Mouse (Mus musculus) limb, embryonic 15.5 days (tissue): ENCODE measurements around the gene 9330159F19Rik. TPM values are rescaled to one million over a fixed set of nuclear protein-coding genes. Genes with fewer than 3 reads are reported as not detected.

ENCODE experiments used
- ATAC-seq: fragments of 200-750 bp; cut with Nextera tagmentation; 2 replicates; pipeline ENCODE4 v1.8.0; 2017; ENCODE audit warnings: low read depth, moderate TSS enrichment; ENCODE audit not compliant: insufficient number of reproducible peaks, low FRiP score, low TSS enrichment
- H3K27ac ChIP-seq: fragments of 300-500 bp; sonication (generic); 2 replicates; pipeline ENCODE4 v1.5.1; 2015; ENCODE audit warnings: moderate library complexity, mild to moderate bottlenecking, inconsistent platforms
- H3K27me3 ChIP-seq: fragments of 300-500 bp; sonication (generic); 2 replicates; pipeline ENCODE4 v1.6.1; 2015; ENCODE audit warnings: inconsistent platforms
- H3K36me3 ChIP-seq: fragments of 300-500 bp; sonication (generic); 2 replicates; pipeline ENCODE4 v1.6.1; 2015; ENCODE audit warnings: inconsistent platforms
- H3K4me1 ChIP-seq: fragments of 300-500 bp; sonication (generic); 2 replicates; pipeline ENCODE4 v1.6.1; 2015; ENCODE audit warnings: inconsistent platforms
- H3K4me2 ChIP-seq: fragments of 300-500 bp; sonication (generic); 2 replicates; pipeline ENCODE4 v1.6.1; 2015; ENCODE audit warnings: mild to moderate bottlenecking, inconsistent platforms
- H3K4me3 ChIP-seq: fragments of 300-500 bp; sonication (generic); 2 replicates; pipeline ENCODE4 v1.5.1; 2015; ENCODE audit warnings: mild to moderate bottlenecking, inconsistent platforms
- H3K9ac ChIP-seq: fragments of 300-500 bp; sonication (generic); 2 replicates; pipeline ENCODE4 v1.6.1; 2015; ENCODE audit warnings: inconsistent platforms
- H3K9me3 ChIP-seq: fragments of 300-500 bp; sonication (generic); 2 replicates; pipeline ENCODE4 v1.6.1; 2016; ENCODE audit warnings: inconsistent platforms
- WGBS: fragments of 180-500 bp; shearing (Covaris S2); methylation state at CpG from one replicate; pipeline ENCODE4 v1.1.7; 2015; 5-methylcytosine and 5-hydroxymethylcytosine counted together
- polyA plus RNA-seq: library from polyadenylated mRNA; unstranded; fragments of >200 nt; fragmentation: Nextera tagmentation; extraction: Ambion mirVana; gene quantifications from 2 replicates; pipeline ENCODE4 v1.2.1, GENCODE M21; 2015

9330159F19Rik gene
- polyA plus RNA-seq: 1.4 and 2.0 TPM in 2 replicates

GRCm38 (mm10) chr10:29211453-29211852, at the start of gene 9330159F19Rik:
Gene 9330159F19Rik, plus strand, starts transcription at chr10:29211606.
- Histone ChIP-seq H3K9me3 (no peaks in the 10 kb centered on the region), H3K36me3 (no peaks in the 10 kb centered on the region), H3K4me3 (0 out of 2 replicates have a peak within 1 kb of the TSS, but pooled peaks have one; percentile 5), H3K9ac (no peak within 1 kb of the TSS), H3K27me3 (no peaks in the 10 kb centered on the region), H3K4me2 (no peak within 1 kb of the TSS), H3K4me1 (peaks cover 5% of the 10 kb centered on the region; the same call in 1 of the 2 replicates), H3K27ac (no peak within 1 kb of the TSS)
- 5% methylated on average over 4 of the region's 4 CpGs for WGBS
- no peak for ATAC-seq

GRCm38 (mm10) chr10:29161664-29162063, 49.7 kb upstream of the 9330159F19Rik start:
- 89% methylated on average over 2 of the region's 2 CpGs for WGBS
- Histone ChIP-seq H3K36me3 (no peaks in the 10 kb centered on the region), H3K4me3 (no peak overlapping the region), H3K9ac (no peak overlapping the region), H3K4me1 (no peaks in the 10 kb centered on the region), H3K27ac (no peak overlapping the region), H3K27me3 (no peaks in the 10 kb centered on the region), H3K9me3 (no peaks in the 10 kb centered on the region), H3K4me2 (no peak overlapping the region)
- ATAC-seq: no peak

GRCm38 (mm10) chr10:29173778-29174177, 37.6 kb upstream of the 9330159F19Rik start:
- Histone ChIP-seq H3K4me2 (no peak overlapping the region), H3K4me3 (no peak overlapping the region), H3K27ac (no peak overlapping the region), H3K4me1 (no peaks in the 10 kb centered on the region), H3K27me3 (no peaks in the 10 kb centered on the region), H3K36me3 (no peaks in the 10 kb centered on the region), H3K9me3 (no peaks in the 10 kb centered on the region), H3K9ac (no peak overlapping the region)
- WGBS: 81% methylated on average over 2 of the region's 2 CpGs
- no peak for ATAC-seq

GRCm38 (mm10) chr10:29175656-29176055, 35.8 kb upstream of the 9330159F19Rik start:
- H3K9me3 ChIP-seq: no peaks in the 10 kb centered on the region
- H3K4me3 ChIP-seq: no peak overlapping the region
- no peaks in the 10 kb centered on the region for H3K4me1 ChIP-seq
- H3K27ac ChIP-seq: no peak overlapping the region
- no peak overlapping the region for H3K4me2 ChIP-seq
- no peaks in the 10 kb centered on the region for H3K27me3 ChIP-seq
- ATAC-seq: no peak
- H3K9ac ChIP-seq: no peak overlapping the region
- no peaks in the 10 kb centered on the region for H3K36me3 ChIP-seq
- 61% methylated on average over 3 of the region's 3 CpGs for WGBS

GRCm38 (mm10) chr10:29176881-29177280, 34.5 kb upstream of the 9330159F19Rik start:
- ATAC-seq: no peak
- Histone ChIP-seq H3K36me3 (no peaks in the 10 kb centered on the region), H3K4me3 (no peak overlapping the region), H3K27me3 (no peaks in the 10 kb centered on the region), H3K27ac (no peak overlapping the region), H3K9ac (no peak overlapping the region), H3K9me3 (no peaks in the 10 kb centered on the region), H3K4me2 (no peak overlapping the region), H3K4me1 (no peaks in the 10 kb centered on the region)
- WGBS: 77% methylated on average over 4 of the region's 4 CpGs

- Histone ChIP-seq H3K36me3 (no peaks in the 10 kb centered on the region), H3K9ac (no peak overlapping the region), H3K4me3 (no peak overlapping the region), H3K9me3 (no peaks in the 10 kb centered on the region), H3K4me2 (no peak overlapping the region), H3K4me1 (no peaks in the 10 kb centered on the region), H3K27ac (no peak overlapping the region), H3K27me3 (no peaks in the 10 kb centered on the region)
- ATAC-seq: no peak
- 51% methylated on average over 2 of the region's 2 CpGs for WGBS
Observed at GRCm38 (mm10) chr10:29178003-29178402, 33.4 kb upstream of the 9330159F19Rik start.

GRCm38 (mm10) chr10:29180210-29180609, 31.2 kb upstream of the 9330159F19Rik start:
- 84% methylated on average over 3 of the region's 3 CpGs for WGBS
- no peak overlapping the region for H3K27ac ChIP-seq

GRCm38 (mm10) chr10:29181046-29181445, 30.4 kb upstream of the 9330159F19Rik start:
- Histone ChIP-seq H3K4me3 (no peak overlapping the region), H3K4me1 (no peaks in the 10 kb centered on the region), H3K36me3 (no peaks in the 10 kb centered on the region), H3K4me2 (no peak overlapping the region), H3K27ac (no peak overlapping the region), H3K27me3 (no peaks in the 10 kb centered on the region), H3K9ac (no peak overlapping the region), H3K9me3 (no peaks in the 10 kb centered on the region)
- WGBS: 90% methylated on average over 2 of the region's 2 CpGs
- ATAC-seq: no peak

More at GRCm38 (mm10) chr10:29180210-29180609, 31.2 kb upstream of the 9330159F19Rik start:
- no peaks in the 10 kb centered on the region for H3K36me3 ChIP-seq
- H3K27me3 ChIP-seq: no peaks in the 10 kb centered on the region
- H3K4me1 ChIP-seq: no peaks in the 10 kb centered on the region
- H3K9ac ChIP-seq: no peak overlapping the region
- H3K4me2 ChIP-seq: no peak overlapping the region
- no peak overlapping the region for H3K4me3 ChIP-seq
- no peaks in the 10 kb centered on the region for H3K9me3 ChIP-seq
- ATAC-seq: no peak

GRCm38 (mm10) chr10:29193769-29194168, 17.6 kb upstream of the 9330159F19Rik start:
- no peak for ATAC-seq
- Histone ChIP-seq H3K9ac (no peak overlapping the region), H3K36me3 (no peaks in the 10 kb centered on the region), H3K9me3 (no peaks in the 10 kb centered on the region; the same call in 1 of the 2 replicates), H3K4me3 (no peak overlapping the region), H3K4me2 (no peak overlapping the region), H3K27ac (no peak overlapping the region), H3K4me1 (no peaks in the 10 kb centered on the region), H3K27me3 (no peaks in the 10 kb centered on the region)

GRCm38 (mm10) chr10:29196811-29197210, 14.6 kb upstream of the 9330159F19Rik start:
- ATAC-seq: no peak
- Histone ChIP-seq H3K27me3 (no peaks in the 10 kb centered on the region), H3K4me2 (no peak overlapping the region), H3K4me3 (no peak overlapping the region), H3K9me3 (no peaks in the 10 kb centered on the region; the same call in 1 of the 2 replicates), H3K36me3 (no peaks in the 10 kb centered on the region), H3K27ac (no peak overlapping the region), H3K4me1 (no peaks in the 10 kb centered on the region), H3K9ac (no peak overlapping the region)
- 96% methylated on average over 33 of the region's 33 CpGs for WGBS

GRCm38 (mm10) chr10:29198642-29199041, 12.8 kb upstream of the 9330159F19Rik start, which contains the start of gene Gm49353:
Gene Gm49353, plus strand, starts transcription at chr10:29198954.
- H3K27ac ChIP-seq: no peak within 1 kb of the TSS
- H3K27me3 ChIP-seq: no peaks in the 10 kb centered on the region
- no peaks in the 10 kb centered on the region for H3K4me1 ChIP-seq
- no peak within 1 kb of the TSS for H3K9ac ChIP-seq
- no peak within 1 kb of the TSS for H3K4me3 ChIP-seq
- no peak within 1 kb of the TSS for H3K4me2 ChIP-seq
- no peaks in the 10 kb centered on the region for H3K36me3 ChIP-seq
- ATAC-seq: no peak
- WGBS: 82% methylated on average over 7 of the region's 7 CpGs
- no peaks in the 10 kb centered on the region; the same call in 1 of the 2 replicates for H3K9me3 ChIP-seq

- no peak overlapping the region for H3K27ac ChIP-seq
- H3K4me2 ChIP-seq: no peak overlapping the region
- no peaks in the 10 kb centered on the region for H3K4me1 ChIP-seq
- no peaks in the 10 kb centered on the region for H3K36me3 ChIP-seq
- H3K9ac ChIP-seq: no peak overlapping the region
- H3K9me3 ChIP-seq: no peaks in the 10 kb centered on the region; the same call in 1 of the 2 replicates
- ATAC-seq: no peak
- no peaks in the 10 kb centered on the region for H3K27me3 ChIP-seq
- H3K4me3 ChIP-seq: no peak overlapping the region
- WGBS: 73% methylated on average over 3 of the region's 3 CpGs
Observed at GRCm38 (mm10) chr10:29199835-29200234, 11.6 kb upstream of the 9330159F19Rik start.

GRCm38 (mm10) chr10:29200609-29201008, 10.8 kb upstream of the 9330159F19Rik start:
- Histone ChIP-seq H3K27ac (no peak overlapping the region), H3K4me1 (no peaks in the 10 kb centered on the region), H3K4me3 (no peak overlapping the region), H3K4me2 (no peak overlapping the region), H3K9me3 (no peaks in the 10 kb centered on the region; the same call in 1 of the 2 replicates), H3K9ac (no peak overlapping the region), H3K36me3 (no peaks in the 10 kb centered on the region), H3K27me3 (no peaks in the 10 kb centered on the region)
- no peak for ATAC-seq
- 93% methylated on average over 1 of the region's 1 CpGs for WGBS
